Mouse (Mus musculus): ENCODE measurements around the gene Prkci. TPM values are rescaled to one million over a fixed set of nuclear protein-coding genes. Genes with fewer than 3 reads are reported as not detected.

Gene Prkci
- polyA plus RNA-seq, 1 experiment from 2014 or later = 31.7 TPM

DNA sequence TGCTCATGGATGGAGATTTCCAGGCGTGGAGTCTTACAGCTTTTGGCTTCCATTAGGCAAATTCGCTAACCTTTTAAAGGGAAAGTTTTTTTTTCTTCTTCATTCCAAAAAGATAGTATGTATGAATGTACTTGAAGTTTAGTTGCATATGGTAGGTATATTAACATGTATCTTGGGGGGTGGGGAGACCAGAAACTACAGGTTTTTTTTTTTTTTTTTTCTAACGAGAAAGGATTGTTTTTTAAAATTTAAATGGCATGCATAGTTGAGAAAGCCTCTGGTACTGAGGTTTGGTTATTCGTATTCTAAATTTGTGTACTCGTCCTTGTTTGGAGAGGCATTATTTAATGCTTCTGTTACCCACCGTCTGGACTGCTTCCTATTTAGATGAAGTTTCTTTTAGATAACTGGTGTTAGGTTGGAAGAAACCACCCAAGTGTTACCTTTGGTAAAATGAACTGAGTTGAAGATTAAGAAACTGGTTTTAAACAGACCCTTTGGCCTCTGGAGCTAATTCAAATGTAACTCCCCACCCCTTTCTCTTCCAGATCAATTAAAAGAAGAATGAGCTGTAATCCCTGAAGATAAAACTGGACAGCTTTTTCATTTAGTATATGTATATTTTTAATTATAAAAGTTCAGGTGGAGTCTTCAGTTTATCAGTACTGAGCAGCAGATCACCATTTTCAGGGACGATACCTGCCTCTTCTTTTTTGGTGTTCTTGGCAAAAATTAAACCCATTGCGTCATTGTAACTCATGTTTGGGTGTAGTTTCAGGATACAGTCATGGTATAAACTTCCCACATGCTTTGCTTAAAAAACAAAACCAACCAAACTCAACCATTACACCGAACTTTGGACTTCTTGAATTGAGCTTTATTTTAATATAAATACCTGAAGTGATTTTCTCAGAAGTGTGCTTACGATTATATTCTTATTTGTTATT lies 100.9 kb downstream of the Prkci start:
- 42% methylated on average over 10 of the region's 10 CpGs for WGBS
- Histone ChIP-seq H3K9me3 (replicated peaks) (no peaks in the 10 kb centered on the region), H3K4me1 (peaks cover 71% of the 10 kb centered on the region), H3K36me3 (peaks cover 26% of the 10 kb centered on the region), H3K4me3 (peak overlapping the region; percentile 98), H3K27ac (replicated peaks) (peak overlapping the region; percentile 100), H3K27me3 (ENCODE audit: low read depth, poor library complexity, severe bottlenecking) (peaks cover 7% of the 10 kb centered on the region)
- no peak for DNase-seq (ENCODE audit: low spot score)

DNA sequence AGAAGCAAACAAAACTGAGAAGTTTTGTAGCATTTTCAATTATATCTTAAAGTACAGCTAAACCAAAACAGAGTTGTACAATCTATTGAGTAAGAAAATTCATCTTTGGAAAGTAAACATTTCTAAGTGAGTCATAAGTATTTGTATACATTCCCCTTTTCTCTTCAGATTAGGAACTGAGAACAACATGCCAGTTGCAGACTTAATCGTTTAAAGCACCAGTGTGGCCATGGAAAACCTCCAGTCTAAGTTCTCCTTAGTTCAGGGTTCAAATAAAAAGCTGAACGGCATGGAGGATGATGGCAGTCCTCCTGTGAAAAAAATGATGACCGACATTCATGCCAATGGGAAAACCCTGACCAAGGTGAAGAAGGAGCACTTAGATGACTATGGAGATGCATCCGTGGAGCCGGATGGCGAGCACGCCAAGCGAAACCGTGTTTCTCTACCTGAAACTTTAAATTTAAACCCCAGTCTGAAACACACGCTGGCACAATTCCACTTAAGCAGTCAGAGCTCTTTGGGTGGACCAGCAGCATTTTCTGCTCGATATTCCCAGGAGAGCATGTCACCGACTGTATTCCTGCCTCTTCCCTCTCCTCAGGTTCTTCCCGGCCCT lies 101.7 kb downstream of the Prkci start:
- Histone ChIP-seq H3K4me3 (peak overlapping the region; percentile 98), H3K4me1 (peaks cover 72% of the 10 kb centered on the region), H3K36me3 (peaks cover 34% of the 10 kb centered on the region), H3K9me3 (replicated peaks) (no peaks in the 10 kb centered on the region), H3K27me3 (ENCODE audit: low read depth, poor library complexity, severe bottlenecking) (no peaks in the 10 kb centered on the region), H3K27ac (replicated peaks) (no peak overlapping the region)
- 89% methylated on average over 13 of the region's 13 CpGs for WGBS
- no peak for DNase-seq (ENCODE audit: low spot score)

DNA sequence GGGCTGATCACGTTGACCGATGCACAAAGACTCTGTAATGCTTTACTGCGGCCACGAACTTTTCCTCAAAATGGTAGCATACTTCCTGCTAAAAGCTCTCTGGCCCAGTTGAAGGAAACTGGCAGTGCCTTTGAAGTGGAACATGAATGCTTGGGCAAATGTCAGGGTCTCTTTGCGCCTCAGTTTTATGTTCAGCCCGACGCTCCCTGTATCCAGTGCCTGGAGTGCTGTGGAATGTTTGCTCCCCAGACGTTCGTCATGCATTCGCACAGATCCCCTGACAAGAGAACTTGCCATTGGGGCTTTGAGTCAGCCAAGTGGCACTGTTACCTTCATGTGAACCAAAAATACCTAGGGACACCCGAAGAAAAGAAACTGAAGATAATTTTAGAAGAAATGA lies 102.4 kb downstream of the Prkci start:
- Histone ChIP-seq H3K27ac (replicated peaks) (peak overlapping the region; percentile 28; the same call in 1 of the 2 replicates), H3K36me3 (peaks cover 37% of the 10 kb centered on the region), H3K4me3 (peak overlapping the region; percentile 40), H3K27me3 (ENCODE audit: low read depth, poor library complexity, severe bottlenecking) (no peaks in the 10 kb centered on the region), H3K4me1 (peaks cover 66% of the 10 kb centered on the region), H3K9me3 (replicated peaks) (no peaks in the 10 kb centered on the region)
- no peak for DNase-seq (ENCODE audit: low spot score)
- WGBS = 76% methylated on average over 11 of the region's 11 CpGs

DNA sequence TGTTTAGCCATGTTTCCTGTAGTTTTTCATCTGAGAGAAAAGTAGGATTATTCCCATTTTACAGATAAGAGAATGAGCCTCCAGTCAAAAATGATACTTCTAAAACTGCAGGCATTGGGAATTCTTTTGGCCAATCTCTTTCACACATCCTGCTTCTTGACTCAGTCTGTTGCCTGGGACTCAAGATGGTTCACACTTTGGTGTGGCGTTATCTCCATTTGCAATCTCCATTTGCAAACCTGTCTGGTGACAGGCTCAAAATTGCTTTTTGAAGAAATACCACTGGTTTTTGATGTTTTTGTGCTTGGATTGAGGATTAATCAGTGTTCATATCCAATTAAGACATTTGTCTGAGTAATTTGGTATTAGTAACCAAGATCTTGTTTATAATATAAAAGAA lies 103.0 kb downstream of the Prkci start:
- no peaks in the 10 kb centered on the region for H3K9me3 ChIP-seq (replicated peaks)
- H3K27me3 ChIP-seq (ENCODE audit: low read depth, poor library complexity, severe bottlenecking) = no peaks in the 10 kb centered on the region
- peaks cover 41% of the 10 kb centered on the region for H3K36me3 ChIP-seq
- peak overlapping the region; percentile 40; the same call in 1 of the 2 replicates for H3K4me3 ChIP-seq
- no peak for DNase-seq (ENCODE audit: low spot score)
- H3K4me1 ChIP-seq = peaks cover 63% of the 10 kb centered on the region
- no peak overlapping the region for H3K27ac ChIP-seq (replicated peaks)
- WGBS = 92% methylated on average over 1 of the region's 1 CpGs

DNA sequence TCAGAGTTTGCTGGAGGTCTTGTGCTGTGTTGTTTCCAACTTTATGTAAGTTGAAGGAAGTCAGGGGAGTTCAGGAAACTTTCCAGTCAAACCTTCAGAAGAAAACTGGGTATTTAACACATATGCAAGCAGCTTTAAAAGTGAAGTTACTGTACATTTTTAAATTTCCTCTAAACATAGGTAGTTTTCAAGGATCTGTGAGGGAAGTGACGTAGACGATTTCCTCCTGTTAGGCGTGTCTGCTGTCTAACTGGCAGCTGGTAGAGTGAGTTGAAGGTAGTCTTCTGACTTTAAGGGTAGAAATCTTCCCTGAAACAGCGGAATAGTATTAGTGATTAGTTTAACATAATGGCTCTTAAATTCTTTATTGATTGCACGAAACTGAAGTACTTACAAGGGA lies 104.5 kb downstream of the Prkci start:
- WGBS = 91% methylated on average over 5 of the region's 5 CpGs
- Histone ChIP-seq H3K4me3 (peak overlapping the region; percentile 40), H3K27ac (replicated peaks) (no peak overlapping the region), H3K4me1 (peaks cover 69% of the 10 kb centered on the region), H3K36me3 (peaks cover 50% of the 10 kb centered on the region), H3K27me3 (ENCODE audit: low read depth, poor library complexity, severe bottlenecking) (no peaks in the 10 kb centered on the region), H3K9me3 (replicated peaks) (no peaks in the 10 kb centered on the region)
- DNase-seq (ENCODE audit: low spot score) = no peak

DNA sequence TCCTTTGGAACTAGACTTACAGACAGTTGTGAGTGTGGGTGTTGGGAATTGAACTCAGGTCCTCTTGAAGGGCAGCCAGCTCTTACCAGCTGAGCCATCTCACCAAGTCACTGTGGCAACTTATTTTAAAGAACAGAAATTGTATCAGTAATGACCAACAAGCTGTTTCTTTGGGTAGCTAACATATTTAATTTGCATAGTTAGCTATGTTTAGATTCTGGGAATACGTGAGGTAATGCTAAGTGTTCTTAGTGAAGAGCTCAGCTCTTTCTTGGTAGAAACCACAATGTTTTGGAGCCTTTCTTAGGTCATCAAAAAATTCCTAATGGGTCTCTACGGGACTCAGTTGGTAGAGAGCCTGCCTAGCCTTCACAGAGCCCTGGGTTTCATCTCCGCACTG lies 105.3 kb downstream of the Prkci start:
- Histone ChIP-seq H3K4me1 (peaks cover 69% of the 10 kb centered on the region), H3K27ac (replicated peaks) (no peak overlapping the region), H3K27me3 (ENCODE audit: low read depth, poor library complexity, severe bottlenecking) (no peaks in the 10 kb centered on the region), H3K4me3 (no peak overlapping the region), H3K9me3 (replicated peaks) (no peaks in the 10 kb centered on the region), H3K36me3 (peaks cover 58% of the 10 kb centered on the region)
- DNase-seq (ENCODE audit: low spot score) = no peak
- 96% methylated on average over 3 of the region's 3 CpGs for WGBS

Small RNA genes lying within 50 kb of the gene (microRNA-seq; reads per million reads assigned to microRNA genes)
- not detected for gene Mir7008

Other genes with a start within 250 kb of the Prkci start
- gene Samd7, start 249.5 kb upstream of the Prkci start, polyA plus RNA-seq (2016; fragmentation: Nextera tagmentation; extraction: Ambion mirVana) = not detected in 2 replicates
- 48.6 and 53.2 TPM in 2 replicates for gene Sec62, start 202.9 kb upstream of the Prkci start, polyA plus RNA-seq (2016; fragmentation: Nextera tagmentation; extraction: Ambion mirVana)
- gene Gpr160, start 139.8 kb upstream of the Prkci start, polyA plus RNA-seq (2016; fragmentation: Nextera tagmentation; extraction: Ambion mirVana) = 0.78 and 0.81 TPM in 2 replicates
- gene Phc3, start 26.3 kb upstream of the Prkci start, polyA plus RNA-seq (2016; fragmentation: Nextera tagmentation; extraction: Ambion mirVana) = 3.9 and 4.5 TPM in 2 replicates
- gene Skil, start 99.3 kb downstream of the Prkci start, polyA plus RNA-seq (2016; fragmentation: Nextera tagmentation; extraction: Ambion mirVana) = 30.6 and 39.9 TPM in 2 replicates
- gene Cldn11, start 154.2 kb downstream of the Prkci start, polyA plus RNA-seq (2016; fragmentation: Nextera tagmentation; extraction: Ambion mirVana) = 7.6 and 8.4 TPM in 2 replicates

All from midbrain, embryonic 10.5 days (tissue).